Mouse (Mus musculus) ES-Bruce4 (cell line): ENCODE results near the gene Sema4b. TPM values are rescaled to one million over a fixed set of nuclear protein-coding genes. Genes with fewer than 3 reads are reported as not detected.

Source experiments
- H3K27ac ChIP-seq: 2 replicates; pipeline ENCODE4 v1.5.1; 2012; ENCODE audit warnings: low read length, inconsistent platforms; ENCODE audit not compliant: insufficient read depth
- H3K27me3 ChIP-seq: 2 replicates; pipeline ENCODE4 v1.6.1; 2012; ENCODE audit warnings: mild to moderate bottlenecking, low read length, inconsistent platforms; ENCODE audit not compliant: control insufficient read depth, poor library complexity, insufficient read depth, severe bottlenecking
- H3K36me3 ChIP-seq: 2 replicates; pipeline ENCODE4 v1.6.1; 2012; ENCODE audit warnings: inconsistent platforms, mild to moderate bottlenecking, low read length, moderate library complexity; ENCODE audit not compliant: control insufficient read depth, poor library complexity, insufficient read depth, severe bottlenecking
- H3K4me1 ChIP-seq: one replicate; pipeline ENCODE4 v1.8.1; 2011; ENCODE audit warnings: low read length; ENCODE audit not compliant: control insufficient read depth, insufficient read depth
- H3K4me3 ChIP-seq: 2 replicates; pipeline ENCODE4 v1.5.1; 2011; ENCODE audit warnings: low read depth, mild to moderate bottlenecking, low read length
- H3K9ac ChIP-seq: 2 replicates; pipeline ENCODE4 v1.6.1; 2012; ENCODE audit warnings: low read depth, mild to moderate bottlenecking, inconsistent platforms; ENCODE audit not compliant: poor library complexity, severe bottlenecking
- H3K9me3 ChIP-seq: replicated peaks from 2 replicates; pipeline ENCODE4 v1.6.1; 2012; ENCODE audit warnings: mild to moderate bottlenecking, low read length, inconsistent platforms; ENCODE audit not compliant: control insufficient read depth, poor library complexity, insufficient read depth, severe bottlenecking
- CTCF ChIP-seq: IDR thresholded peaks from one replicate; pipeline ENCODE4 v1.8.1; 2011; ENCODE audit warnings: low read depth, low read length
- EP300 ChIP-seq: IDR thresholded peaks from 2 replicates; pipeline ENCODE4 v1.6.1; 2011; ENCODE audit warnings: low read depth, low read length; ENCODE audit not compliant: insufficient read depth
- POLR2A ChIP-seq: IDR thresholded peaks from one replicate; pipeline ENCODE4 v1.8.1; 2011; ENCODE audit warnings: low read length; ENCODE audit not compliant: insufficient read depth
- polyA plus RNA-seq: library from polyadenylated mRNA; stranded (reverse); fragments of >200 nt; gene quantifications from 2 replicates; pipeline ENCODE4 v1.2.4, GENCODE M21; 2011; ENCODE audit warnings: low read depth; ENCODE audit not compliant: missing spikeins, insufficient read depth, insufficient read length

Sema4b gene
- polyA plus RNA-seq, 1 experiment = 27.1 TPM

DNA sequence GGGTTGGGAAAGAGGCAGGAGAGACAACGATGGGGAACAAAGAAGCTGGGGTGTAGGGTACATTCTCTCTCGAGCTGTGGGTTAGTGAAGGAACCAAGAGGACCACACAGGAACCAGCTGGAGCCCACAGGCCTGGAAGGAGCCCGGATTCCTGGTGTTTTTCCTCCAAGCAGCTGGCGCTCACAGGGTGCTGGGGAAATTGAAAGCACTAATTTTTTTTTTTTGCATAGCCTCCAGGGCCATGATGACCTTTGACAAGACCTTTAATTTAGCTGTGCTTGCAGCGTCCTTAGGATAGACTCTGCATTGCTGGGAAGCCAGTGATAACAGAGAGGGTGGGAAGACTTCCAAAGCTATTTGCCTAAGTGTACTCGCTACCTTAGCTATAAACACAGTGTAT is 1.7 kb upstream of the Sema4b start:
- TF ChIP-seq EP300 (0 out of 2 replicates have a peak, but pooled peaks have one; percentile 44), POLR2A (no peak)
- peaks cover 1% of the 10 kb centered on the region for H3K4me1 ChIP-seq
- peak overlapping the region; percentile 83 for H3K9ac ChIP-seq
- no peak overlapping the region for H3K4me3 ChIP-seq
- peak overlapping the region; percentile 96 for H3K27ac ChIP-seq
- no peaks in the 10 kb centered on the region for H3K9me3 ChIP-seq
- H3K27me3 ChIP-seq = no peaks in the 10 kb centered on the region
- H3K36me3 ChIP-seq = no peaks in the 10 kb centered on the region

DNA sequence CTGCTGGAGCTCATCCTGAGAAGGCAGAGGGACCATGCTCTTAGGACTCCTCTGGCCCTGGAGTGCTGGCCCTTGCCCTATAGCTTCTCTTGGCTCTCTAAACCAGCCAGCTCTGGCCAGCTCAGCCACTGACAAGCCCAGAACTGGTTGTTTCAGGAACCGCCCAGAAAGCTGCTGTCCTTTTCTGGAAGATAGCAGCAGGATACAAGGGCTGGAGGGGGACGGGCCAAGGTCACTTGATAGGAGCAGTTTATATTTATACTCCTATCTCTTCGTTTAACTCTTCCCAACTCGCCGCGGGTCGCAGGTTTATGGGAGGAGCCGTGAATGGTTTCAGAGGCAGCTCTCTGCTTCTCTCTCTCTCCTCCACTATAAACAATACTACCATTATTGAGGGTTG is 620 bp upstream of the Sema4b start:
- Histone ChIP-seq H3K4me1 (peaks cover 6% of the 10 kb centered on the region), H3K27me3 (no peaks in the 10 kb centered on the region), H3K36me3 (no peaks in the 10 kb centered on the region), H3K9me3 (no peaks in the 10 kb centered on the region), H3K4me3 (peak overlapping the region; percentile 97), H3K9ac (peak overlapping the region; percentile 83), H3K27ac (peak overlapping the region; percentile 96)
- peak; percentile 99 for TF ChIP-seq EP300
- no peak for TF ChIP-seq CTCF
- TF ChIP-seq POLR2A = peak; percentile 44

DNA sequence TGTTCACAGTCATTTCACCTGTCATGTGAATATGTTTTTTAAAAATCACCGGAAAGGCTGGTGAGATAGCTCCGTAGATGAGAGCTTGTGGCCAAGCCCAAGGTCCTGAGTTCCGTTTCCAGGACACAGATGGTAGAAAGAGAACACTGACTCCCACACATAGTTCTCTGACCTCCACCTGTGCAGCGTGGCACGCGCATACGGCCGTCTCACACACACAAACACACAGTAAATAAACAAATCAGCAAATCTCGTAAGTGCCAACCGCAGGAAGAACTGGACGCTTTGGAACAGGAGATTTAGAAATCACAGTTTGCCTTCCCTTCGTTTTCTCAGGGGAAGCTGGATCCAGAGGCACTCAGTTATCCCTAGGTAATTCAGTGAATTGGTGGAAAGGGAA is 860 bp downstream of the Sema4b start:
- Histone ChIP-seq H3K36me3 (no peaks in the 10 kb centered on the region), H3K27me3 (no peaks in the 10 kb centered on the region), H3K4me3 (peak overlapping the region; percentile 97), H3K9ac (peak overlapping the region; percentile 83), H3K27ac (peak overlapping the region; percentile 100), H3K9me3 (no peaks in the 10 kb centered on the region), H3K4me1 (peaks cover 9% of the 10 kb centered on the region)
- TF ChIP-seq CTCF (no peak), POLR2A (no peak), EP300 (no peak)

DNA sequence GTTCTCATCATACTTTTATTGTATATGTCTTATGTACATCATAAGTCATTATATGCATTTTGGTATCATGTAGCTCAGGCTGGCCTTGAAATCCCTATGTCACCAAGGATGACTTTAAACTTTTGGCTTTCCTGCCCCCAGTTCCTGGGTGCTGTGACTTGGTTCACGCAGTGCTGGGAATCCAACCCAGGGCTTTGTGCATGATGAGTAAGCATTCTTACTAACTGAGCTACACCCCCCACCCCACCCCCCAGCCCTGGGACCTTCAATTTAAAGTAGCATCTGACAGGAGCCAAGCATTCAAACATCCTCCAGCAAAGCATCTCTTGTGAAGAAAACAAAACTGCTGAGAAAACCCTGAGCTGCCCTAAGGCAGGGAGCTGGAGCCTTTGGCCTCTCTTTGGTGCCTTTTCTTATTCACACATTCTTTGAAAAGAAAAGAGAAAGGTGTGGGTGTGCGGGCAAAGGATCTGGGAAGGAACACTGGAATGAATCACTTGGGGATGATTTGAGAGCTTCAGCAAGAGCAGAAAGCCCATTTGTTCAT is 2.0 kb downstream of the Sema4b start:
- TF ChIP-seq POLR2A = no peak
- peak; percentile 92 for TF ChIP-seq EP300
- no peak for TF ChIP-seq CTCF
- Histone ChIP-seq H3K9me3 (no peaks in the 10 kb centered on the region), H3K9ac (peak overlapping the region; percentile 83), H3K27ac (peak overlapping the region; percentile 100), H3K27me3 (no peaks in the 10 kb centered on the region), H3K36me3 (no peaks in the 10 kb centered on the region), H3K4me1 (peaks cover 8% of the 10 kb centered on the region), H3K4me3 (peak overlapping the region; percentile 47)

DNA sequence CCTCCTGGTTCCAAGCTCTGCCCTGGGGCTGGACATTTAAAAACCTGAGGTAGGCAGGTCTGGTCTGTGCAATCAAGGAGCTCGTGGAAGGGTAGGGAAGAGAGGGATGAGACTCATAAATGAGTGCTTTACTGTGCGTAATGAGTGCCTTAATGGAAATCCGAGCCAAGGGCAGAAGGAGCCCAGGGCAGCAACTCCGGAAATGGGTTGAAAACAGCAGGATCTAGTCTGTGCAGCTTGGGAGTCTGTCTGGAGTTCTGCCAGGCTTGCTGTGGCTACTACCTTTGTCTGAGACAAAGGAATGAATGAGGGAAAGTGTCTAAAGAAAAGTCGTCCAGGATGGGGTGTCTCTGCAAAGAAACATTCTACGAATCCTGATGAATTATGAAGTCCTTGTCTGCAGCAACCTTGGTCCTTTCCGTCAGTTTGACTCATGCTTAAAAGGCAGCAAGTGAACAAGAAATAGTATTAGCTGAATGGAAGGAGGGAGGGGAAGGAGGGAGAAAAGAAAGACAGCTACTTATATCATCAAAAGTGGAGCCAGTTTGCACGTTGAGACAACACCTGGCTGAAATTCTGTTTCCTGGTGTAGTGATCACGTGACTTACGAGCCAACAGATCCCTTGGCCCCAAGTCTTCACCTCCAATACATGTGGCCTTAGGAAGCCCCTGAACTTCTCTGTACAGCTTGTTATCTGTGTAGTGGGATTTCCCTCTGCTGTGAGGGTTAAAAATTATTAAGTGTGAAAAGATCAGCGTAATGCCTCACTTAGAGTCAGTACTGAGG is 2.7 kb downstream of the Sema4b start:
- peak overlapping the region; percentile 100 for H3K27ac ChIP-seq
- no peaks in the 10 kb centered on the region for H3K9me3 ChIP-seq
- no peaks in the 10 kb centered on the region for H3K36me3 ChIP-seq
- no peaks in the 10 kb centered on the region for H3K27me3 ChIP-seq
- peak; percentile 89 for TF ChIP-seq EP300
- TF ChIP-seq POLR2A = no peak
- H3K4me1 ChIP-seq = peaks cover 8% of the 10 kb centered on the region
- peak overlapping the region; percentile 34 for H3K9ac ChIP-seq
- H3K4me3 ChIP-seq = peak overlapping the region; percentile 47

DNA sequence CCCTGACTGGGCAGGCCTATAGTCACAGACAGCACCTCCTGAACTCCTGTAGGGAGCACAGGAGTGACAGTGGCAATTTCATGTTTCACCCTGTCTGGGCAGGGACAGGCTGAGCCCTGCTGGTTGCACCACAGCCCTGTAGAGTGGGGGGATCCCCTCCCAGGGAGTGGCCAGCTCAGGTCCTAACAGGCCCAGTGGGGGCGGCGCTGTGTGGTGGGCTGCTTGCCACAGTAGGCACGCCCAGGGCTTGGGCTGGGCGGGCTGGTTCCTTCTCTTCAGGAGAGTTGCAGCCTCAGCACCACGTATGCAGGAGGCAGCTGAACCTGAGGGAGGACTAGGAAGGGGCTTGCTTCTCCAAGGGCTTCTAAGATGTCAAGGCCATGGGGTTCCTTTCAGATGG is 4.8 kb downstream of the Sema4b start:
- TF ChIP-seq POLR2A = no peak
- TF ChIP-seq CTCF = no peak
- TF ChIP-seq EP300 = peak; percentile 27; the same call in 1 of the 2 replicates
- Histone ChIP-seq H3K36me3 (no peaks in the 10 kb centered on the region), H3K27ac (peak overlapping the region; percentile 100), H3K4me3 (peak overlapping the region; percentile 14; the same call in 1 of the 2 replicates), H3K4me1 (peaks cover 8% of the 10 kb centered on the region), H3K9me3 (no peaks in the 10 kb centered on the region), H3K27me3 (no peaks in the 10 kb centered on the region), H3K9ac (peak overlapping the region; percentile 10; the same call in 1 of the 2 replicates)
